Mouse (Mus musculus) kidney, adult 2 months (tissue): ENCODE data around the gene Arl4c. TPM values are rescaled to one million over a fixed set of nuclear protein-coding genes. Genes with fewer than 3 reads are reported as not detected.

Experiments used
- DNase-seq: peaks from one replicate; pipeline ENCODE4 v3.0.0; 2021
- H3K27ac ChIP-seq: fragments of 200-500 bp; 2 replicates; pipeline ENCODE4 v1.5.1; 2012; ENCODE audit warnings: low read depth, low read length, control low read depth, inconsistent platforms; ENCODE audit not compliant: insufficient read depth
- H3K27me3 ChIP-seq: fragments of 200-500 bp; replicated peaks from 2 replicates; pipeline ENCODE4 v1.6.1; 2012; ENCODE audit warnings: mild to moderate bottlenecking, moderate library complexity, low read length, inconsistent platforms; ENCODE audit not compliant: control insufficient read depth, insufficient read depth
- H3K36me3 ChIP-seq: fragments of 200-500 bp; 2 replicates; pipeline ENCODE4 v1.6.1; 2012; ENCODE audit warnings: mild to moderate bottlenecking, moderate library complexity, low read length, inconsistent platforms; ENCODE audit not compliant: control insufficient read depth, insufficient read depth
- H3K4me1 ChIP-seq: fragments of 200-500 bp; 2 replicates; pipeline ENCODE4 v1.6.1; 2011; ENCODE audit warnings: low read length; ENCODE audit not compliant: control insufficient read depth, insufficient read depth
- H3K4me3 ChIP-seq: fragments of 200-500 bp; 2 replicates; pipeline ENCODE4 v1.5.1; 2011; ENCODE audit warnings: mild to moderate bottlenecking, low read depth, low read length, control low read depth; ENCODE audit not compliant: insufficient read depth
- CTCF ChIP-seq: fragments of 200-500 bp; conservative IDR thresholded peaks from 2 replicates; pipeline ENCODE4 v1.5.1; 2011; ENCODE audit warnings: low read depth, mild to moderate bottlenecking, control low read depth, low read length, moderate library complexity, mixed read lengths; ENCODE audit not compliant: insufficient read depth, insufficient read length
- POLR2A ChIP-seq: fragments of 200-500 bp; IDR thresholded peaks from one replicate; pipeline ENCODE4 v1.6.1; 2011; ENCODE audit warnings: low read depth, low read length, control low read depth
- WGBS: fragments of 180-500 bp; shearing (Covaris S2); methylation state at CpG from one replicate; pipeline ENCODE4 v1.1.7; 2018; 5-methylcytosine and 5-hydroxymethylcytosine counted together
- polyA plus RNA-seq: library from polyadenylated mRNA; depleted of rRNA; stranded (reverse); fragments of >200 nt; gene quantifications from 2 replicates; pipeline ENCODE4 v1.2.3, GENCODE M21; 2012

Arl4c gene
- polyA plus RNA-seq, 1 experiment, result 6.1 TPM

- H3K4me3 ChIP-seq, result no peak overlapping the region
- H3K27ac ChIP-seq, result no peak overlapping the region
- no peaks in the 10 kb centered on the region for H3K36me3 ChIP-seq
- H3K4me1 ChIP-seq, result no peaks in the 10 kb centered on the region
- no peaks in the 10 kb centered on the region for H3K27me3 ChIP-seq
- TF ChIP-seq CTCF (no peak), POLR2A (no peak)
- WGBS, result 49% methylated on average over 9 of the region's 9 CpGs
- DNase-seq, result no peak
These were observed 50.4 kb downstream of the Arl4c start for GRCm38 (mm10) chr1:88651668-88652067.

- Histone ChIP-seq H3K4me1 (no peaks in the 10 kb centered on the region), H3K36me3 (no peaks in the 10 kb centered on the region), H3K27me3 (no peaks in the 10 kb centered on the region), H3K27ac (no peak overlapping the region), H3K4me3 (no peak overlapping the region)
- TF ChIP-seq CTCF (no peak), POLR2A (no peak)
- no peak for DNase-seq
- WGBS, result 88% methylated on average over 4 of the region's 4 CpGs
These were observed 53.3 kb downstream of the Arl4c start for GRCm38 (mm10) chr1:88648742-88649141.

- no peak overlapping the region for H3K27ac ChIP-seq
- no peaks in the 10 kb centered on the region for H3K27me3 ChIP-seq
- 69% methylated on average over 3 of the region's 3 CpGs for WGBS
- no peaks in the 10 kb centered on the region for H3K36me3 ChIP-seq
- no peak overlapping the region for H3K4me3 ChIP-seq
- TF ChIP-seq CTCF (no peak), POLR2A (no peak)
- no peak for DNase-seq
- no peaks in the 10 kb centered on the region for H3K4me1 ChIP-seq
These were observed 56.4 kb downstream of the Arl4c start for GRCm38 (mm10) chr1:88645599-88646119.

GRCm38 (mm10) chr1:88644417-88644816 lies 57.6 kb downstream of the Arl4c start:
- no peaks in the 10 kb centered on the region for H3K27me3 ChIP-seq
- TF ChIP-seq CTCF (no peak), POLR2A (no peak)
- 94% methylated on average over 5 of the region's 5 CpGs for WGBS
- no peak for DNase-seq
- H3K4me1 ChIP-seq, result peaks cover 4% of the 10 kb centered on the region; the same call in 1 of the 2 replicates
- no peak overlapping the region for H3K4me3 ChIP-seq
- H3K36me3 ChIP-seq, result no peaks in the 10 kb centered on the region
- H3K27ac ChIP-seq, result no peak overlapping the region

GRCm38 (mm10) chr1:88643181-88643823 lies 58.7 kb downstream of the Arl4c start:
- TF ChIP-seq CTCF (no peak), POLR2A (no peak)

GRCm38 (mm10) chr1:88642735-88643134 lies 59.3 kb downstream of the Arl4c start:
- TF ChIP-seq CTCF (no peak), POLR2A (no peak)
- no peaks in the 10 kb centered on the region for H3K27me3 ChIP-seq
- DNase-seq, result no peak
- H3K36me3 ChIP-seq, result no peaks in the 10 kb centered on the region
- H3K4me3 ChIP-seq, result no peak overlapping the region
- 85% methylated on average over 4 of the region's 4 CpGs for WGBS
- H3K27ac ChIP-seq, result no peak overlapping the region
- H3K4me1 ChIP-seq, result peaks cover 11% of the 10 kb centered on the region; the same call in 1 of the 2 replicates

More at GRCm38 (mm10) chr1:88643181-88643823, 58.7 kb downstream of the Arl4c start:
- Histone ChIP-seq H3K27ac (no peak overlapping the region), H3K4me1 (peaks cover 11% of the 10 kb centered on the region; the same call in 1 of the 2 replicates), H3K4me3 (no peak overlapping the region), H3K27me3 (no peaks in the 10 kb centered on the region), H3K36me3 (no peaks in the 10 kb centered on the region)
- DNase-seq, result no peak
- WGBS, result 86% methylated on average over 5 of the region's 5 CpGs

- no peak overlapping the region for H3K27ac ChIP-seq
- no peaks in the 10 kb centered on the region for H3K27me3 ChIP-seq
- DNase-seq, result no peak
- TF ChIP-seq CTCF, result no peak
- TF ChIP-seq POLR2A, result no peak
- 90% methylated on average over 2 of the region's 2 CpGs for WGBS
- no peaks in the 10 kb centered on the region for H3K36me3 ChIP-seq
- peaks cover 11% of the 10 kb centered on the region; the same call in 1 of the 2 replicates for H3K4me1 ChIP-seq
- H3K4me3 ChIP-seq, result no peak overlapping the region
These were observed 60.3 kb downstream of the Arl4c start for GRCm38 (mm10) chr1:88641678-88642215.
